Mouse (Mus musculus) forebrain, embryonic 12.5 days (tissue): ENCODE results near the gene Ctdnep1. TPM values are rescaled to one million over a fixed set of nuclear protein-coding genes. Genes with fewer than 3 reads are reported as not detected.

ENCODE experiments used
- ATAC-seq: fragments of 200-750 bp; cut with Nextera tagmentation; 2 replicates; pipeline ENCODE4 v1.8.0; 2017; ENCODE audit warnings: moderate TSS enrichment; ENCODE audit not compliant: low FRiP score
- H3K27ac ChIP-seq: fragments of 300-500 bp; sonication (generic); 2 replicates; pipeline ENCODE4 v1.5.1; 2016; ENCODE audit warnings: mild to moderate bottlenecking
- H3K27me3 ChIP-seq: fragments of 300-500 bp; sonication (generic); 2 replicates; pipeline ENCODE4 v1.6.1; 2016; ENCODE audit warnings: mild to moderate bottlenecking
- H3K36me3 ChIP-seq: fragments of 300-500 bp; sonication (generic); replicated peaks from 2 replicates; pipeline ENCODE4 v1.6.1; 2016; ENCODE audit warnings: mild to moderate bottlenecking
- H3K4me1 ChIP-seq: fragments of 300-500 bp; sonication (generic); 2 replicates; pipeline ENCODE4 v1.6.1; 2016
- H3K4me2 ChIP-seq: fragments of 300-500 bp; sonication (generic); 2 replicates; pipeline ENCODE4 v1.6.1; 2016; ENCODE audit warnings: mild to moderate bottlenecking, moderate library complexity
- H3K4me3 ChIP-seq: fragments of 300-500 bp; sonication (generic); replicated peaks from 2 replicates; pipeline ENCODE4 v1.5.1; 2016; ENCODE audit warnings: mild to moderate bottlenecking
- H3K9ac ChIP-seq: fragments of 300-500 bp; sonication (generic); 2 replicates; pipeline ENCODE4 v1.6.1; 2016; ENCODE audit warnings: mild to moderate bottlenecking
- H3K9me3 ChIP-seq: fragments of 300-500 bp; sonication (generic); 2 replicates; pipeline ENCODE4 v1.6.1; 2016
- WGBS: fragments of 180-500 bp; shearing (Covaris S2); methylation state at CpG from one replicate; pipeline ENCODE4 v1.1.7; 2016; 5-methylcytosine and 5-hydroxymethylcytosine counted together
- polyA plus RNA-seq: library from polyadenylated mRNA; unstranded; fragments of >200 nt; fragmentation: Nextera tagmentation; extraction: Ambion mirVana; gene quantifications from 2 replicates; pipeline ENCODE4 v1.2.1, GENCODE M21; 2016

The Ctdnep1 gene
- polyA plus RNA-seq, 1 experiment from 2014 or later: 20.7 TPM

DNA sequence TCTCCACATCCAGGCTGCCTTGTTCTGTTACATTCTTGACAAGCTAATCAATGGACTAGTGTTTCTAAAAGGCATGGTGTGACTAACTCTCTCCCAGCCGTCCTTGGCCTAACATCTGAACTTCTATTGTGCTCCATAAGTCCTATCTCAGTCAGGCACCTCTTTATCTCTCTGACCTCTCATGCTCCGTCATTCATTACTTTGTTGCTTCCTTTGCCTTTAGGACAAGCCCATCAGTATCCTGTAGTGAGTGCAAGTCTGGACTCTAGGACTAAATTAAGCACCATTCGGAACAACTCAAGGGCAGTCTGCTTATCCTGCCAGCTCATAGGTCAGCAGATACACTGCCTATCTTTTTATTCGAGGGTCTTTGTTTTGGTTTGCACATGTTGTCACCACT is 4.7 kb upstream of the Ctdnep1 start:
- H3K9me3 ChIP-seq: no peaks in the 10 kb centered on the region
- H3K4me2 ChIP-seq: no peak overlapping the region
- 89% methylated on average over 4 of the region's 4 CpGs for WGBS
- peaks cover 68% of the 10 kb centered on the region for H3K36me3 ChIP-seq
- ATAC-seq: no peak
- no peaks in the 10 kb centered on the region for H3K27me3 ChIP-seq
- peaks cover 9% of the 10 kb centered on the region for H3K4me1 ChIP-seq
- no peak overlapping the region for H3K9ac ChIP-seq
- H3K4me3 ChIP-seq: no peak overlapping the region
- H3K27ac ChIP-seq: no peak overlapping the region

DNA sequence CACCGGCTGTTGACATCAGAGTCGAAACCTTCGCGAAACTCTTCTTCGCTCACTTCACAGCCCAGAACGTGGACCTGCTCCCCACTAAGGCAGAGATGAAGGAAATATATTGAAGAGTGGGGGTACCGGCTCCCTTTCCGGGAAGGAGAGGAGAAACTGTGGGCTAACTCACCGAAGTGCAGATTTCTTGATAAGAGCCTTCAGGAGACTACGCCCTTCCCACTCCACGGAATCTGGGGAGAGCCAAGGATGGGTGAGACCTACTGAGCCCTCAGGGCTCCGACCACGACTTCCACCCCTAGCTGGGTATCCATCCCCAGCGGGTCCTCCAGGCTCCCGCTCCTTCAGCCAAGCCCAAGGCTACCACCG is 1.1 kb upstream of the Ctdnep1 start:
- H3K4me2 ChIP-seq: peak overlapping the region; percentile 93
- 3% methylated on average over 16 of the region's 16 CpGs for WGBS
- H3K27me3 ChIP-seq: no peaks in the 10 kb centered on the region
- H3K9ac ChIP-seq: peak overlapping the region; percentile 78
- peaks cover 47% of the 10 kb centered on the region for H3K36me3 ChIP-seq
- H3K4me3 ChIP-seq: peak overlapping the region; percentile 100
- H3K27ac ChIP-seq: peak overlapping the region; percentile 100
- H3K9me3 ChIP-seq: no peaks in the 10 kb centered on the region
- ATAC-seq: no peak
- peaks cover 34% of the 10 kb centered on the region for H3K4me1 ChIP-seq

GRCm38 (mm10) chr11:69980196-69981140 is 488 bp upstream of the Ctdnep1 start:
- H3K27ac ChIP-seq: peak overlapping the region; percentile 100
- H3K4me2 ChIP-seq: peak overlapping the region; percentile 93
- H3K4me3 ChIP-seq: peak overlapping the region; percentile 100
- peak; percentile 93 for ATAC-seq
- H3K9me3 ChIP-seq: no peaks in the 10 kb centered on the region
- H3K36me3 ChIP-seq: peaks cover 47% of the 10 kb centered on the region
- peak overlapping the region; percentile 100 for H3K9ac ChIP-seq
- peaks cover 34% of the 10 kb centered on the region for H3K4me1 ChIP-seq
- no peaks in the 10 kb centered on the region for H3K27me3 ChIP-seq
- under 1% methylated on average over 40 of the region's 60 CpGs for WGBS

DNA sequence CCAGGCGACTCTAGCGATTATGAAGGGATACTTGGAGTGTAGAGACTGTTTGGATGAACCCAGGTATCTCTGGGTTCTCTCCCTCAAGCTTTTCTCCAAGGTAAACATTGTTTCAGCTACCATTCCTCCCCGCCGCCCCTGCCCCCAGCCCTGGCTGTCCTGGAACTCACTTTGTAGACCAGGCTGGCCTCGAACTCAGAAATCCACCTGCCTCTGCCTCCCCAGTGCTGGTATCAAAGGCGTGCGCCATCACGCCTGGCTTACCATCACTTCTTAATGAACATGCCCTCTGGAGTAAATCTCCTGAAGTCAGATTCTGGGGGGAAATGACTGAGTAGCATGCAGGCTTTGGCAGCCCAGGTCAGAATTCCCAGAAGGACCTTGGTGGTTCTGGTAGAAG is 1.3 kb downstream of the Ctdnep1 start, which contains the start of gene Elp5:
TSS of gene Elp5 (minus strand) at position 293 of the 400 bp plus-strand sequence.
- H3K4me3 ChIP-seq: peak within 1 kb of the TSS; percentile 100
- WGBS: 53% methylated on average over 8 of the region's 8 CpGs
- peak within 1 kb of the TSS; percentile 100 for H3K9ac ChIP-seq
- H3K4me1 ChIP-seq: peaks cover 34% of the 10 kb centered on the region
- no peaks in the 10 kb centered on the region for H3K27me3 ChIP-seq
- no peaks in the 10 kb centered on the region for H3K9me3 ChIP-seq
- H3K4me2 ChIP-seq: peak within 1 kb of the TSS; percentile 93
- peaks cover 47% of the 10 kb centered on the region for H3K36me3 ChIP-seq
- H3K27ac ChIP-seq: peak within 1 kb of the TSS; percentile 100
- ATAC-seq: no peak

- H3K27ac ChIP-seq: no peak overlapping the region
These were observed 1.9 kb downstream of the Ctdnep1 start for GRCm38 (mm10) chr11:69982877-69983276.

GRCm38 (mm10) chr11:69983377-69983776 is 2.4 kb downstream of the Ctdnep1 start:
- Histone ChIP-seq H3K36me3 (peaks cover 46% of the 10 kb centered on the region), H3K27me3 (no peaks in the 10 kb centered on the region), H3K27ac (no peak overlapping the region), H3K4me2 (peak overlapping the region; percentile 93), H3K4me3 (no peak overlapping the region), H3K9ac (peak overlapping the region; percentile 100; the same call in 1 of the 2 replicates), H3K4me1 (peaks cover 34% of the 10 kb centered on the region), H3K9me3 (no peaks in the 10 kb centered on the region)
- WGBS: 85% methylated on average over 4 of the region's 4 CpGs
- ATAC-seq: no peak

More at GRCm38 (mm10) chr11:69982877-69983276, 1.9 kb downstream of the Ctdnep1 start:
- Histone ChIP-seq H3K4me1 (peaks cover 34% of the 10 kb centered on the region), H3K4me3 (peak overlapping the region; percentile 100), H3K9ac (peak overlapping the region; percentile 100), H3K36me3 (peaks cover 46% of the 10 kb centered on the region), H3K4me2 (peak overlapping the region; percentile 93), H3K27me3 (no peaks in the 10 kb centered on the region), H3K9me3 (no peaks in the 10 kb centered on the region)
- ATAC-seq: no peak
- WGBS: 31% methylated on average over 5 of the region's 5 CpGs

DNA sequence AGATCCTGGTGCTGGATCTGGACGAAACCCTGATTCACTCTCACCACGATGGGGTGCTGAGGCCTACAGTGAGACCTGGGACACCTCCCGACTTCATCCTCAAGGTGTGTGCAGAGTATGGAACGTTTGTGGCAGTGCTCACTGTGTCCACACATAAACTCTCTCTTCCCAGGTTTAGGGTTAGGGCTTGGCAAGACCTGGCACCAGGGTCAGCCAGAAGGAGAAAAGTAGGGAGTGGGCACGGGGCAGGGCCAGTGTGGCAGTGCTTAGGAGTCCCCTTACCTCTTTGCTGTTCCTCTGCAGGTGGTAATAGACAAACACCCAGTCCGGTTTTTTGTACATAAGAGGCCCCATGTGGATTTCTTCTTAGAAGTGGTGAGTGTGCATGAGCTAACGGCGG is 3.5 kb downstream of the Ctdnep1 start:
- 93% methylated on average over 8 of the region's 8 CpGs for WGBS
- Histone ChIP-seq H3K4me2 (no peak overlapping the region), H3K4me1 (peaks cover 27% of the 10 kb centered on the region), H3K36me3 (peaks cover 56% of the 10 kb centered on the region), H3K27ac (no peak overlapping the region), H3K9ac (no peak overlapping the region), H3K4me3 (no peak overlapping the region), H3K27me3 (no peaks in the 10 kb centered on the region), H3K9me3 (no peaks in the 10 kb centered on the region)
- no peak for ATAC-seq

DNA sequence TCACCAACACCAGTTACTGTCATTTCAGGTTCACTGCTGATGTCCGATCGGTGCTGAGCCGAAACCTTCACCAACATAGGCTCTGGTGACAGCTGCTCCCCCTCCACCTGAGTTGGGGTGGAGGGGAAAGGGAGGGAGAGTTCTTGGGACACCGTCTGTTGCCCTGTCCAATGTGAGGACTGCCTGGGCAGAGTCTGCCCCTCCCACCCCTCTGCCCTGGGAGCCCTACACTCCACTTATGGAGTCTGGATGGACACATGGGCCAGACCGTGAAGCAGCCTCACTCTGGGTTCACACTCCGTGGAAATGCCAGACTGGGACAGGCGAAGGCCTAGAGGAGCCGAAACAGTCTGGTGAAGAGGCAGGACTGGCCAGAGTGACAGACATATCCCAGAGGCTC is 9.0 kb downstream of the Ctdnep1 start:
- H3K27ac ChIP-seq: no peak overlapping the region
- no peaks in the 10 kb centered on the region for H3K9me3 ChIP-seq
- H3K4me2 ChIP-seq: no peak overlapping the region
- ATAC-seq: no peak
- 86% methylated on average over 8 of the region's 8 CpGs for WGBS
- no peaks in the 10 kb centered on the region for H3K27me3 ChIP-seq
- peaks cover 19% of the 10 kb centered on the region for H3K4me1 ChIP-seq
- no peak overlapping the region for H3K4me3 ChIP-seq
- no peak overlapping the region for H3K9ac ChIP-seq
- peaks cover 64% of the 10 kb centered on the region for H3K36me3 ChIP-seq

- Histone ChIP-seq H3K4me3 (peak within 1 kb of the TSS; percentile 75), H3K4me1 (peaks cover 21% of the 10 kb centered on the region), H3K9me3 (no peaks in the 10 kb centered on the region), H3K27me3 (no peaks in the 10 kb centered on the region), H3K9ac (peak within 1 kb of the TSS; percentile 91), H3K4me2 (peak within 1 kb of the TSS; percentile 72), H3K27ac (peak within 1 kb of the TSS; percentile 94), H3K36me3 (peaks cover 55% of the 10 kb centered on the region)
- WGBS: under 1% methylated on average over 40 of the region's 40 CpGs
- ATAC-seq: peak; percentile 73
These were observed 10.1 kb downstream of the Ctdnep1 start, which contains the start of gene Gabarap for GRCm38 (mm10) chr11:69990850-69991691. Gene Gabarap (plus strand): TSS chr11:69991143.

DNA sequence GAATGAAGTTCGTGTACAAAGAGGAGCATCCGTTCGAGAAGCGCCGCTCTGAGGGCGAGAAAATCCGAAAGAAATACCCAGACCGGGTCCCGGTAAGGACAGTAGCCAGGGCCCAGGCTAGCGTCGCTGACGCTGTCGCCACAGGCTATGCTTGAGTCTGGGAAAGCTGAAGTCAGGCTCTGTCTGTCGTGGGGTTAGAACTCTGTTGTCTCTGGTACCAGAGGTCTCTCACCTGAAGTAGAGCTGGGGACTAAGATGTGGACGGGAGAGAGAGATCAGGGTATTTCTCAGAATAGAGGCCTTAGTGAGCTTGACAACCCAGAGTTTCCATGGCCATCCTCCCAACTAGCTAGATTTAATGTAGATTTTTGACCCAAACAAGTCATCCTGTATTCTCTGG is 10.8 kb downstream of the Ctdnep1 start:
- peaks cover 49% of the 10 kb centered on the region for H3K36me3 ChIP-seq

DNA sequence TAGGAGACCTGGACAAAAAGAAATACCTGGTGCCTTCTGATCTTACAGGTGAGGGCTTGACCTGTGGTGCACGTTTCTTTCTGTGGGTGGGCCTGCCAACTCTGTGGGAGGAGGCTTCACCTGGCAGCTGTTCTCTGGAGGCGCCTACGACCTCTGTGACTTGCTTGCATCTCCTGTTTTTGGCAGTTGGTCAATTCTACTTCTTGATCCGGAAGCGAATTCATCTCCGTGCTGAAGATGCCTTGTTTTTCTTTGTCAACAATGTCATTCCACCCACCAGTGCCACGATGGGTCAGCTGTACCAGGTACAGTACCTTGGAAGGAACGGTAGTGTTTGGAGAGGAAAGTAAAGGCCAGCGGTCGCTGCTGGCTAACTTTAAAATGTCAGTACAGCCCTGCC is 11.4 kb downstream of the Ctdnep1 start:
- H3K4me2 ChIP-seq: peak overlapping the region; percentile 72
- peaks cover 44% of the 10 kb centered on the region for H3K36me3 ChIP-seq
- H3K4me3 ChIP-seq: peak overlapping the region; percentile 75
- no peaks in the 10 kb centered on the region for H3K27me3 ChIP-seq
- ATAC-seq: no peak
- WGBS: 87% methylated on average over 10 of the region's 10 CpGs
- H3K4me1 ChIP-seq: peaks cover 23% of the 10 kb centered on the region
- H3K27ac ChIP-seq: no peak overlapping the region
- H3K9me3 ChIP-seq: no peaks in the 10 kb centered on the region
- H3K9ac ChIP-seq: peak overlapping the region; percentile 91

More for the DNA sequence above, 10.8 kb downstream of the Ctdnep1 start:
- peak; percentile 24 for ATAC-seq
- H3K4me3 ChIP-seq: peak overlapping the region; percentile 75
- peak overlapping the region; percentile 72 for H3K4me2 ChIP-seq
- WGBS: 1% methylated on average over 15 of the region's 15 CpGs
- H3K27ac ChIP-seq: peak overlapping the region; percentile 94
- peaks cover 21% of the 10 kb centered on the region for H3K4me1 ChIP-seq
- no peaks in the 10 kb centered on the region for H3K27me3 ChIP-seq
- H3K9ac ChIP-seq: peak overlapping the region; percentile 91
- H3K9me3 ChIP-seq: no peaks in the 10 kb centered on the region

DNA sequence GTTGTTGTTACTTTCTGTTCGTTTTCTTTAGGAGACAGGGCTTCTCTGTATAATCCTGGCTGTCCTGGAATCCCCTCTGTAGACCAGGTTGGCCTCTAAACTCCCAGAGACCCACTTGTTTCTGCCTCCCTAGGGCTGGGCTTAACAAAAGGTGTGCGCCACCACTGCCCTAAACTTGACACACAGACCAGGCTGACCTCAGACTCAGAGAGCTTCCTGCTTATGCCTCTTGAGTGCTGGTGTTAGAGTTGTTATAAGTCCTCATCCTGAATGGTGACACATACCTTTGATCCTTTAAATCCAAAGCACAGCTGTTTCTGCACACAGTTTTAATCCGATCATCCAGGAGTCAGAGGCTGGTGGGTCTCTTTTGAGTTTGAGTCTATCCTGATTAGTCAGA is 12.0 kb downstream of the Ctdnep1 start:
- Histone ChIP-seq H3K36me3 (peaks cover 42% of the 10 kb centered on the region), H3K4me1 (peaks cover 28% of the 10 kb centered on the region), H3K4me3 (no peak overlapping the region), H3K4me2 (peak overlapping the region; percentile 72), H3K9ac (no peak overlapping the region; the same call in 1 of the 2 replicates), H3K9me3 (no peaks in the 10 kb centered on the region), H3K27me3 (no peaks in the 10 kb centered on the region), H3K27ac (no peak overlapping the region)
- no peak for ATAC-seq
- 87% methylated on average over 3 of the region's 3 CpGs for WGBS
